Mouse (Mus musculus) adrenal gland, adult 18-20 months (tissue): Measurements from ENCODE around the gene Meaf6. TPM values are rescaled to one million over a fixed set of nuclear protein-coding genes. Genes with fewer than 3 reads are reported as not detected.

Experiments used
- DNase-seq, 2 experiments: peaks; one replicate each; pipeline ENCODE4 v3.0.0; 2021 to 2022; ENCODE audit warnings: low spot score in 2 of 2
- total RNA-seq, 2 experiments: library from RNA; stranded (reverse); gene quantifications; 1 replicate in 1 of 2; 2 replicates in 1 of 2; pipeline ENCODE4 v1.2.3; 2021

Meaf6 gene
- total RNA-seq, 2 experiments from 2014 or later = 24.0 to 29.2 TPM

- no peak for DNase-seq
Measured at GRCm38 (mm10) chr4:125115081-125115480, 30.1 kb downstream of the Meaf6 start.

DNA sequence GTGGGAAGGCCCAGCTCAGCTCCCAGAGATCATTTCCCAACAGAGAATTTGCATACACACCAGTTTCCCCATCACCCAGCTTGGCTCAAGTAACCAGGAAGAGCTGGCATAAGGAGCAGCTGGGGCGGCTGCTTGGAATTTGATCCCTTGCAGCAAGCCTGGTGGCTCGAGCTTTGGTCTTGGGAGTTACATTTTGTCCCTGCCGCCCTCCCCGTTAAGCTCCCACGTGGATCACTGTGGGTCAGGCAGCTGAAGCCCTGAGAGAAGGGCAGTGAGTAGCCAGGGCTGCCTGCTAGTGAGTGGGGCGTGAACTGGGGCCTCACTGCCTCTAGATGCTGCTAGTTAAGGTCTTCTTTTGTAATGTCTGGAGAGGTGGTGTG lies 30.8 kb downstream of the Meaf6 start:
- DNase-seq = no peak

DNA sequence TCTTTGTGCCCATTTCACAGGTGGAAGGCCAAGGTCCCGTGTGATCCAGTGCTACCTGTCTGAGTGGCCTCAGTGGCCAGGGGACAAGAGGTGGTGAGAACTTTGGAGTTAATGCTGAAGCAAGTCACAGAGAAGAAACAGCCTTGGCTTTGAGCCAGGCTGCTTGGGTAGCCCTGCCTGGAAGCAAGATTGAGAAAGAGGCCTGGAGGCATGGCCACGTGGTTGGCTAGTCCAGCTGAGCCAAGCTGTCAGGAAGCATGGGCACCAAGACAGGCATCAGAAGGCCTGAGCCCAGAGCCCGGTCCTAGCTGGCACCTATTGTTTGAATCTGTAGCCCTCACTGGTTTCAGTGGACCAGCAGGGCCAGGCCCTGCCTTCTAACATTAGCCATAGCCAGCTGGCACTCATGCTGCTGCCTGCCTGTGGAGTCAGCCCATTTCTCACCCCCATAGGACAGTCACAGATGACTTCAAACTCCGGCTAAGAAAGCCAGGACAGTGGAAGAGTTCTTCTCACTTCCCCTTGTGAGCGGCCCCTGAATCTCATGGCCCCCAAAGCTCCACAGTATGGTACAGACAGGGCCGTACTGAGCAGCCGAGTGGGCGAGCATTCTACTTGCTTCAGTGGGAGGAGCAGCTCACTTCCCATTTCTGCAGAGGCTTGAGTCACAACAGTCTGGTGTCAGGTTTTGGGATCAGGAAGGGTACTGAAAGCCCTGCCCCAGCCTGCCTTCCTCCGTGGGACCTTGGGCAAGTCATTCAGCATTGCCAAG lies 31.3 kb downstream of the Meaf6 start:
- peak; percentile 53 to 69 for DNase-seq

DNA sequence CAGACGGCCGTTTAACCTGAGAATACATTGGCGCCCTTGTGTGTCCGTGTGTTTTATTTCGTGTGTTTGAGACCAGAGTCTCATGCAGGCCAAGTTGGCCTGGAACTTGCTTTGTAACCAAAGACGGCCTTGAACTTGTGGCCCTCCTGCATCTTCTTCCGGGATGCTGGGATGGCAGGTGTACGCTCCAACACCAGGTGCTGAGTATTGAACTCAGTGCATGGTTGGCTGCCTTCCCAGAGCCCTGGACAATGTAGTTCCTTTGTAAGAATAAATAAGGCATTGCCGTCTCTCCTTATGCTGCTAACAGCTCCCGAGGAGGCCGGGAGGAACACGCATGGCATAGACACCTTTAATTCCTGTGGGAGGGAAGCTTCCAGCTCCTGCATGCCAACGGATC lies 32.0 kb downstream of the Meaf6 start:
- no peak for DNase-seq

GRCm38 (mm10) chr4:125117902-125118320 lies 33.0 kb downstream of the Meaf6 start:
- DNase-seq = no peak

DNA sequence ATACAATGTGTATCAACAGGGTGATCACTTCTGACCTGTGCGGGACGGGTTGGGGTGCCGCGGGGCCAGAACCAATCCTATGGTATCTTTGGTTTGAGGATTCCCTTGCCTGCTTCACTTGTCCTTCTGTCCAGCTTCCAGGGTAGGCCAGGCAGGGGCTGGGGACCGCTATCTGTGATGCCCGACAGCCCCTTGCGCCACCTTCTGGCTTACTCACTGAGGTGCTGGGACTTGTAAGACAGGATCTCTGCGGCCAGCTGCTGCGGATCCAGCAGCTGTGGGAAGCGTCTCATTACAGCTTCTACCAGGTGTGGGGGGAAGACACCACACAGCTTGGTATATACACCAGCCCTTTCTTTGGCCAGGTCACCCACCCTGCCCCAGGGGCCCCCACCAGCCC lies 34.1 kb downstream of the Meaf6 start:
- DNase-seq = no peak

DNA sequence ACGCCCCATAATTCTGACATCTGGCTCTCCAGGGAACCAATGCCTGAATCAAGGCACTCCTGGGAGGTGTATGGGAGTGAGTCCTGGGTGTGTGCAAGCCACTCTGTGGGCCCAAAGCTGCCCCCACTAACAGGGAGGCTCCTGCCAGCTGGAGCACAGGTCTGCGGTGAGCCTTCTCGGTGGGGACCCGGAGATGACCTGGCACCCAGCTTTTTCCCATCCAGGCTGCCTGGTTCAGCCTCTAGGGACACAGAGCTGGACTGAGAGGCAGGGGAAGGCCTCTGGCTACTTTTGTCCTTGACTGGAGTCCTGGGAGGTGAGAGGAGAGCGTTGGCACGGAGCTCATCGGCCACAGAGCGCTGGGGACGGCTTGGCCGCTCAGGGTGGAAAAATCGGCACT lies 34.8 kb downstream of the Meaf6 start:
- DNase-seq = no peak

DNA sequence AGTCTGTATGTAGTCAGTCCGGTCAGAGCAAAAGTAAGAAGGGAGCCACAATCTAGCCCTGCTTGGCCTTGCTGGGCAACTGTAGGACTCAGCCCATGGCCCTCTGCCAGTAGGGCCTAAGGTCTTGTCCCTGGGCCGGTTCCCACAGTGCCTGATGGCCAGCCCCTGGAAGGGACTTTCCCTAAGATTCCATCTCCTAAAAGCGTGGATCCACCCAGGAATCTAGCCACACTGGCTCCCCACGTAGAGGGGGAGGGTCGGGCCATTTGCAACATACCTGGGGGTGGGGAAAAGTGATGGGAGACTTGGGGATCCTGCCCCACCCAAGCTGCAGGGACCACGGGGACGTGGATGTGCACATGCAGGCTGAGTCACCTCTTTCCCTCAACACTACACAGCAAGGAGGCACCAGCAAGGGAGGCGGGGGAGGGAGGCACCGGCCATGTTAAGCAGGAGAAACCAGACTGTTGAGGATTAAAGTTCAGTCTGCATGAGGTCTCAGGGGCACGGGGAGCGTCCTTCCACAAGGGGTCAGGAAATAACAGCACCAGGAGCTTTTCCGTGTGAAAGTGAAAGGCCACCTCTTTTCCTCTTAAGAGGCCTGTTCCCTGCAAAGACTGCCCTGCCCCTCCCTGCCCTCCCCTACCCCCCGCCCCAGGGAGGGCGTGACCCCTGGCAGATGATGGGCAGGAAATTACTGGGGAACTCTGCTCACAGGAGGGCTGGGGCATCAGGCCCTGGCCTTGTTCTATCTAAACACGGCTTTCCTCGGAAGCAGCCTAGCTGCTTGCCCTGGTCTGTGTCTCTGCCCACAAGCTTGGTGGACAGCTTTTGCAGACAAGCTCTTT lies 37.7 kb downstream of the Meaf6 start:
- DNase-seq = peak; percentile 63 to 76

- DNase-seq = no peak
Measured at GRCm38 (mm10) chr4:125123279-125123671, 38.3 kb downstream of the Meaf6 start.

GRCm38 (mm10) chr4:125124424-125125209 lies 39.7 kb downstream of the Meaf6 start:
- DNase-seq = no peak

- DNase-seq = no peak
Measured at GRCm38 (mm10) chr4:125125361-125125921, 40.5 kb downstream of the Meaf6 start.

DNA sequence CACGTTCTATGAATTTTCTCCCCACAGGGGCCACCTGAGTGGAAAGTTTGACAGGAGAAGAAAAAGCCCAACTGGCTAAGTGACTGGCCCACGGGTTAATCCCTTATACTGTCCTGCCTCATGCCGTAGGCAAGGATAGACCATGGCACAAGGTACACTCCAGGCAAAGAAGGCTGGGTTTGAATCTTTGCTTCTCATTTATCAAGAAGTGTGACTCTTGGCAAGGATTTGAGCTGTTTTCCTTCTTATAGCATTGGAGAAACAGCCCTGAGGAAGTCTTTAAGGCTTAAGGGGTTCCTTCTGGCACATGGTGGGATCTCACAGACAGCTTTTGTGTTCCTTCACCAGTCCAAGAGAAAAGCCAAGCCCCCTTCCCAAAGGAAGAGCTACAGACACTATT lies 41.3 kb downstream of the Meaf6 start:
- no peak for DNase-seq

- no peak for DNase-seq
Measured at GRCm38 (mm10) chr4:125126761-125127160, 41.8 kb downstream of the Meaf6 start.

DNA sequence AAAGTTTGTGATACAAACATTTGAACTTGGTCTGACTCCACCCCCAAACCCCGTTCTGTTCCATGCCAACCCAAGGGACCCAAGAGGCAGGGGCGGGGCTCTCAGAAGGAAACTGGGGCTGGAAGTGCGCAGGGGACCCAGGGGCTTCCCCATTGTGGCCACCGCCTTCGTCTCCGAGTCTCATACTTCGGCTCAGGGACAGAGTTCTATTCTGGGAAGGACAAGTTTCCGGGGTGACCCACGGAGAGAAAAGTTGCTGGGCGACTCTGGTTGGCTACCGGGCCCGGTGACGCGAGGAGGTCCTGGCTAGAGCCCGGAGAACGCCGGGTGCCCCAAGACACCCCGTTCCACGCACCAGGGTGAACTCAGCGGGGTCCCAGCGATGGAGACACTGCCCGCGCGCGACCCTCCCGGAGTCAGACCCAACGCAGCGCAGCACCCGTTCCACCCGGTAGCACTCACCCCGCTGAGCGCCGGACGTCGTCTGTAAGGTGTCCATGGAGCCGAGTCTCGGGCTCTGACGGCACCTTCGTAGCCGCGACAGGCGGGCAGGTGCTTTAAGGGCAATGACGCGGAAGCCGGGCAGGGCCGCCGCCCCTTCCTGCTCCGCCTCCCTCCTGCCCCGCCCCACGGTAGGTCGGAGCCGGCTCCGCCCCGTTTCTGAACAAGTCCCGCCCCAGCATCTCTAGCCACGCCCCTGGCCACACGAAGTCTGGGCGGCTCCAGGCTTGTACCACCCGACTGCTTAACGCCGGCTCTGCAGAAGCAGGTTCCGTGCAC lies 42.6 kb downstream of the Meaf6 start, which contains the start of gene Zc3h12a:
Zc3h12a (minus strand) TSS at position 536 of the 780 bp plus-strand sequence.
- peak; percentile 91 to 92 for DNase-seq

- DNase-seq = peak in 1 of 2 experiments; percentile 57
Measured at GRCm38 (mm10) chr4:125131493-125131892, 46.6 kb downstream of the Meaf6 start.

GRCm38 (mm10) chr4:125132394-125132793 lies 47.5 kb downstream of the Meaf6 start:
- DNase-seq = peak; percentile 65 to 72

DNA sequence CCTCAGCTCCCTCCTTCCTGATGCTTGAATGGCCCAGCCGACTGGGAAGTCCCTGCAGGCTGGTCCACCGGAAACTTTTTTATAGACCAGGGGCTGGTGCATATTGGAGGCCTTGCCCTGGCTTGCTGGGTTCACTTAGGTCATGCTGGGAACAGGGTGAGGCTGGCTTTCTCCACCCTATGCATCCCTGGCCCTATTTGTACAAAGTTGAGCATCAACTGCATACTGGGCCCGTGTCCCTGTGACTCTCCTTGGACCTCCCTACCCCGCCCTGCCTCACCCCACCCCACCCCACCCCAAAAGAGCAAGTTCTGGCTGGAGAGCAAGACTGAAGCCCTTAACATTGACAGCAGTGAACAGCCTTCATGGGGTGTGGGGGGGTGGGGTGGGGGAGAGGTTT lies 49.3 kb downstream of the Meaf6 start:
- DNase-seq = no peak

GRCm38 (mm10) chr4:125134631-125135030 lies 49.7 kb downstream of the Meaf6 start:
- no peak for DNase-seq

DNA sequence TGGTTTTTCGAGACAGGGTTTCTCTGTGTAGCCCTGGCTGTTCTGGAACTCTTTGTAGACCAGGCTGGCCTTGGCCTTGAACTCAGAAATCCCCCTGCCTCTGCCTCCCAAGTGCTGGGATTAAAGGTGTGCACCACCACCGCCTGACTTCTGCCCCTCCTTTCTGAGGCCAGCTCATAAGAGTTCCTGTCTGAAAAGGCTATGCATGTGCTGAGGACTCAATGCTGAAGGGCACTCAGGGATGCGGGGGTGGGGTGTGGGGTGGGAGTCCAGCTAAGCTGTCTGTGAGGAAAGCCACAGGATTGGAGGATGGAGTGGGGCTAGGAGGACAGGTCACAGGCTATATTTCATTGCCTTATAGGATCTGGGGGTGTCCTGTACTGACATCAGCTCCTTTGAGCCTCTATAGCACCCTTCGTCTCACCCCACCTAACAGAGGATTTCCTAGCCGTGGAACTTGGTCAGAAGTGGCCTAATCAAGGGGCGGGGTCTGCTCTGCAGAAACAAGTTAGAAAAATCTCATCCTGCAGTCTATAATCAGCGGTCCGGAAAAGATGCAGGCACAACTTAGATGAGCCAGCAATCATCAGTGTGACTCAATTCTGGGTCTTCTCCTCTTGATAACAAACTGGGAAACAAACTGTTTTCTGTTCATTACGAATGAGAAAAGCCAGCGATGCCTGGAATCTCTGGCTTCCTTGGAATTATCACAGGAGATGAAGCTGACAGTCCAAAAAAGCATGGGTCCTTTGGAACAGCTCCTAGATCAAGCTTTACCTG lies 50.3 kb downstream of the Meaf6 start:
- no peak for DNase-seq
